Mouse (Mus musculus) heart, postnatal 0 days (tissue): ENCODE results near the gene Tmem87b.

ENCODE experiments used
- CTCF ChIP-seq: IDR thresholded peaks from 2 replicates; pipeline ENCODE4 v1.5.1; 2016; ENCODE audit warnings: antibody characterized with exemption, control low read depth, low read depth
- EP300 ChIP-seq: IDR thresholded peaks from 2 replicates; pipeline ENCODE4 v1.6.1; 2016; ENCODE audit warnings: antibody characterized with exemption, low read depth

GRCm38 (mm10) chr2:128786795-128787194, 31.1 kb upstream of the Tmem87b start:
- TF ChIP-seq EP300: no peak
- TF ChIP-seq CTCF: no peak
